Mouse (Mus musculus): ENCODE measurements around the gene Cyth1.

- TF ChIP-seq POLR2A (IDR thresholded peaks at IDR 0.05; ENCODE audit: insufficient read length, low read depth) = no peak
- TF ChIP-seq CEBPB (IDR thresholded peaks at IDR 0.05; ENCODE audit: insufficient read depth, poor library complexity, severe bottlenecking) = no peak
- TF ChIP-seq TCF3 (IDR thresholded peaks at IDR 0.05; ENCODE audit: insufficient read length, low read depth) = no peak
- TF ChIP-seq E2F4 (IDR thresholded peaks at IDR 0.05; ENCODE audit: insufficient read depth) = no peak
Observed at GRCm38 (mm10) chr11:118095004-118095403, 153.4 kb downstream of the Cyth1 start.

All from myocyte (in vitro differentiated cells).